10 mouse cellular contexts compared by ENCODE assay signal in genomic region chr3:135673695-135674094, GRCm38 (mm10). TPM values are rescaled to one million over a fixed set of nuclear protein-coding genes. Genes with fewer than 3 reads are reported as not detected.
DNase-seq lines count a peak whose midpoint lies in the region; ATAC-seq and TF ChIP-seq lines count a peak whose summit lies in the region.
"Had no signal": no experiment of that assay in that cellular context is flagged by ENCODE, and none has a peak within 500 bp of the region (broad histone marks: within the 10 kb centered on the region; RNA-seq: fewer than 3 reads in every experiment).

No protein-coding gene starts in this region.

- 25% methylated on average over 7 of the region's 7 CpGs for WGBS in heart, embryonic 15.5 days

- no peak for TF ChIP-seq CTCF in embryonic fibroblast, embryonic 13.5 days (IDR thresholded peaks at IDR 0.05; ENCODE audit: borderline replicate concordance, insufficient read depth, low read length)

- peaks cover 58% of the 10 kb centered on the region for H3K4me1 ChIP-seq in heart, embryonic 15.5 days (replicated peaks)
- peaks cover 36% of the 10 kb centered on the region for H3K4me1 ChIP-seq in embryonic fibroblast, embryonic 13.5 days (ENCODE audit: control insufficient read depth, insufficient read depth, low read length)

- peaks cover 7% of the 10 kb centered on the region; the same call in 1 of the 2 replicates for H3K36me3 ChIP-seq in heart, embryonic 15.5 days

- H3K4me3 ChIP-seq in heart, embryonic 15.5 days: no peak overlapping the region
- no peak overlapping the region for H3K4me3 ChIP-seq in embryonic fibroblast, embryonic 13.5 days (ENCODE audit: insufficient read depth, low read length)
- H3K4me3 ChIP-seq: gastrocnemius, adult 2 months had no signal

- no peak overlapping the region for H3K9ac ChIP-seq in heart, embryonic 15.5 days

- 0 out of 2 replicates have a peak, but pooled peaks have one; percentile 44 for ATAC-seq in heart, embryonic 15.5 days (replicated peaks; ENCODE audit: insufficient number of reproducible peaks, insufficient read depth, low FRiP score, low read depth)

- 0 out of 2 replicates have a peak overlapping the region, but pooled peaks have one; percentile 6 for H3K4me2 ChIP-seq in heart, embryonic 15.5 days

- TF ChIP-seq POLR2A in embryonic fibroblast, embryonic 13.5 days (IDR thresholded peaks at IDR 0.05; ENCODE audit: low read depth, low read length): no peak

- no peak for DNase-seq in heart, postnatal 14 days
- peak; percentile 44 for DNase-seq in brain, adult 2 months (ENCODE audit: low read depth, low spot score)
- DNase-seq in lung, postnatal 14 days: peak; percentile 77
- DNase-seq in adrenal gland, adult (ENCODE audit: inconsistent age in 2 of 2, low spot score in 1 of 2): no peak
- DNase-seq in gastrocnemius, postnatal 10 days: no peak
- DNase-seq: gastrocnemius, adult 2 months; kidney, postnatal 36 days had no signal

- no peaks in the 10 kb centered on the region for H3K27me3 ChIP-seq in heart, embryonic 15.5 days

- peak overlapping the region; percentile 39; the same call in 1 of the 2 replicates for H3K27ac ChIP-seq in heart, embryonic 15.5 days
- H3K27ac ChIP-seq in embryonic fibroblast, embryonic 13.5 days (ENCODE audit: insufficient read depth, low read length): peak overlapping the region; percentile 42; the same call in 1 of the 2 replicates
- H3K27ac ChIP-seq: gastrocnemius, adult 2 months had no signal

- H3K9me3 ChIP-seq in heart, embryonic 15.5 days (replicated peaks): no peaks in the 10 kb centered on the region
- H3K9me3 ChIP-seq: G1E had no signal

- intact Hi-C loops in heart, postnatal 14 days (cut with DNase I): no loop called here

RNA-seq across cellular contexts. Expression of gene Nfkb1, which starts 17.7 kb away (rescaled TPM):
- polyA plus RNA-seq in heart, embryonic 15.5 days (2015; fragmentation: Nextera tagmentation; extraction: Ambion mirVana): 17.1 and 28.4 TPM in 2 replicates
- total RNA-seq in heart, postnatal 14 days (2021): 10 to 100 TPM; 44.1 to 45.4 TPM
- polyA plus RNA-seq in embryonic fibroblast, embryonic 13.5 days (2011; ENCODE audit: insufficient read length, low read depth, missing spikeins): 45.4 and 54.8 TPM in 2 replicates
- total RNA-seq in gastrocnemius, postnatal 10 days (2021): 10 to 100 TPM; 23.5 to 28.7 TPM

Comparison
In these comparisons a context has a peak if more than half of its experiments do, and no peak if none do; other contexts are left out.
1. DNase-seq: peak in brain, adult 2 months (single experiment) and lung, postnatal 14 days (single experiment); none in heart, postnatal 14 days (0 of 2), adrenal gland, adult (0 of 2) and gastrocnemius, postnatal 10 days (single experiment).